Mouse (Mus musculus): Measurements from ENCODE around the gene Gnptg.

Gnptg gene

GRCm38 (mm10) chr17:25189091-25189490 is 50.8 kb downstream of the Gnptg start:
- CTCF ChIA-PET, result no interaction called here

- CTCF ChIA-PET, result no interaction called here
Measured at GRCm38 (mm10) chr17:25188150-25189031, 51.5 kb downstream of the Gnptg start, which contains the start of gene Unkl. TSS of gene Unkl (plus strand) at chr17:25188397.

DNA sequence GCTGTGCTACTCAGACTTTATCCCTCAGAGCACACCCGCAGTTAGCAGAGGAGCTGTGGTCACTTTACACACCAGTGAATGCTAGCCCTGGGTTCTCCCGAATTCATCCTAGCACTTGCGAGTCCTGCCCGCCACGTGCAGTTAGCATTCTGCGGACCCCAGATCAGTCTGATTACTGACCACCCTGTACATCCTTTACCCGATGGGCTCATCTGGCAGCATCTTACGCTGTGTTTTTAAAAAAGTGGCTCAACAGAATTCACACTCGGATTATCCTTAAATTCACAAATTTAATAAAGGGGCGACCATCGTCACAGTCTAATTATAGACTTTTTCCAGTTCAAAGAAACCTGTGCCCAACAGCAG is 52.2 kb downstream of the Gnptg start:
- CTCF ChIA-PET, result no interaction called here

DNA sequence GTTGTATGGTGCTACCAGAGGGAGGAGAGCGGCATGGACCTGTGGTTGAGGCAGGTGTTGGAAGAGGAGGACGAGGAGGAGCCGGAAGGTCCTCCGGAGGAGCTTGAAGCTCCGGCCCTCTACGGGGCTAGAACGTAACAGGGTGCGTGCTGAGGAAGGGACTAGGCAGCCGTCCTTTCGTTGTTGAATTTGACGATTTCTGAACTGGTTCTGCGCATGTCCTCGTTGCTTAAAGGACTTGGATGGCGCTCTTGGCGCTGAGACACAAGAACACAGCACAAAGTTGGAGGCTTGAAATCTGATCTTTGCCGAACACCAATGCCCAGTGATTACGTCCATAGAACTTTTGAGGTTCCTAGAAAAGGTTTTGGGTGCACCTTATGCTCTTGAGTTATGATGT is 55.0 kb downstream of the Gnptg start:
- CTCF ChIA-PET, result no interaction called here

- CTCF ChIA-PET, result no interaction called here
Measured at GRCm38 (mm10) chr17:25184129-25184691, 55.7 kb downstream of the Gnptg start, which contains the start of gene BC003965. TSS of gene BC003965 (plus strand) at chr17:25184554.
